Mouse (Mus musculus) naive thymus-derived CD4-positive, alpha-beta T cell, adult 5 months (primary cell): ENCODE data around the gene Cfap97d1. TPM values are rescaled to one million over a fixed set of nuclear protein-coding genes. Genes with fewer than 3 reads are reported as not detected.

ENCODE experiments used
- polyA plus RNA-seq: library from polyadenylated mRNA; unstranded; fragments of 100-300 nt; shearing (Covaris generic); gene quantifications from one replicate; pipeline ENCODE4 v1.2.1, GENCODE M21; 2017

Cfap97d1 gene
- polyA plus RNA-seq: not detected

DNA sequence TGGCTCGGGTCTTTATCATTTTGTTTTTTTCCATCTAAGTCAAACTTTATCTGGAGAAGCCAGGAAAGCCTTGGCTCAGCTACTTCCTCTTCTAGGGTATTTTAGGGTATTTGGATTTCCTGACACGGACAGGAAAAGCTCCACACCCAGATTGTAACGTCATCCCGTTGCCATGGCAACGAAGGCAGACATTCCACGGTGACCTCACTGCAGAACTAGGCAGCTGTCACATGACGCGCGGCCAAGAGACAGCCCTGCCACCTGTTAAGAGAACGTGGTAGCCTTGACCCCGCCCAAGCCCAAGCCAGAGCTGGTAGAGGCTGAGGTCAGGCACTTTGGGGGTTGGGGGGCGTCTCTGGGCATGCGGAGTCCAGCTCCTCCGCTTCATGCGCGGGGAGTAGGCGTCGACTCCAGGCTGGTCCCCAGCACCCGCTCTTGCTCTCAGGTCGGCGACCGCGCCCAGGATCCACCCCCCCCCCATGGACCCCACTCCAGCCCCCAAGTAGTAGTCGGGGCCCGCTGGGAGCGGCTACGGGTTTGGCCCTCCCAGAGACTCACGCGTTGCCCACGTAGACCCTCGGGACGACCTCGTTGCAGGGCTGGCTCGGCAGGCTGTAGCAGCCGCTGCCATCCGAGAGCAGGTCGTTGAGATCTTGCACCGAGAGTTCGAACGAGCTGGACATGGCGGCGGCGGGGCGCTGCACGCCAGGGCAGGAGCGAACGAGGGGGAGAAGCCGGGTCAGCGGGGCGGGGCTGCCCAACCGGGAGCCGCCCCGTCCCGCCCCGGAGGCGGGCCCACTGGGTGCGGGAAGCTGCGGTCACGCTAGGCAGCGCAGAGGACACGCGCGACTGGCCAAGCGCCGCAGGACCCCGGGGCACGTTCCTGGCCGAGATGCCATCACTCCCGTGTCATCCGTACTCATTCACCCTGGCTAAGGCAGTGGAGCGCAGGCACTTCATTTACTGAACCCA, at the start of gene Cfap97d1:
Gene Cfap97d1, plus strand, starts transcription at position 226 of the 972 bp plus-strand sequence.

DNA sequence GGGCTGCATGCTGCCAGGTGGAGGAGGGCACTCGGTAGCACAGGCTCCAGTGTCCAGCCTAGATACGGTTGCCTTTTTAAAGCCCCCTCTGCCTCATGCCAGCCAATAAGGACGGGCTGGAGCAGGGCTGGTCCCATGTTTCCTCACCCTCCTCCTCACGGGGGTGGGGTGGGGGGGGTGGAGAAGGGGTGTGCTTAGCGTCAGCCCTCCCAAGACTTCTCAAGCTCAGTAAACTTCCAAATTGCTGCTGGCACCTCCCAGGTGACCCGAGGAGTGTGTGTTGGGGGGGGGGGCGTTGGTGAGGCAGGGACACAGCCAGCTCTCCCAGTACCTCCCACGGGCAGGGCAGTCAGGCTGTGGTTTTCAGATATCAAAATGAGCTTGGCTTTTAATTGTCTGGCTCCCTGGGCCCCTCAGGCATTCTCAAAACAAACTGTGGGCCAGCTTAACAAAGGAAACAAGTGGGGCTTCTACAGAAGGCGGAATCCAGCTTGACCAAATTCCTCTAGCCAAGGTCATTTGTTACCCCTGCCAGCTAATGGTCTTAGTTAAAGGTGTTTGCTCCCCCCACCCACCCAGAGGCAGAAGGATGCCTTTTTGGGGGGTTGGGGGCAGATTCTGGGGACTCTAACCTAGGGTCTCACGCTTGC, 17.0 kb upstream of the Cfap97d1 start, which contains the start of gene Sost:
Gene Sost, minus strand, starts transcription at position 51 of the 650 bp plus-strand sequence.

DNA sequence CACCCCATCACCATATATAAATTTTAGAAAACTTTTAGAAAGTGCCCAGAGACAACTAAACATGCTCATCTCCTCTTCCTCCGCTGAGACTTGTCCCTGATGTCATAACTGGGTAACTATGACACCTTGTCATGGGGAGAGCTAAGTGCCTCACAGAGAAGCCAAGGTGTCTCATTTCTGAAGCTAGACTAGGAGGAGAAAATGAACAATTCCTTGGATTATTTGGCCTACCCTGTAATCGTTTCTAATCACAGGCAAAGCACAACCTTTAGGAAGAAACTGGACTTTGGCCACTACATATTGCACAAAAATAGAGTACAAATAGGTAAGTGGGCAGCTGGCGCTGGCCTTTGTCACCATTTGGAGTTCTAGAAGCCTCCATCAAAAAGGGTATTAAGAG, 2.8 kb downstream of the Cfap97d1 start, which contains the start of gene Dusp3:
Gene Dusp3, minus strand, starts transcription at position 101 of the 400 bp plus-strand sequence.

DNA sequence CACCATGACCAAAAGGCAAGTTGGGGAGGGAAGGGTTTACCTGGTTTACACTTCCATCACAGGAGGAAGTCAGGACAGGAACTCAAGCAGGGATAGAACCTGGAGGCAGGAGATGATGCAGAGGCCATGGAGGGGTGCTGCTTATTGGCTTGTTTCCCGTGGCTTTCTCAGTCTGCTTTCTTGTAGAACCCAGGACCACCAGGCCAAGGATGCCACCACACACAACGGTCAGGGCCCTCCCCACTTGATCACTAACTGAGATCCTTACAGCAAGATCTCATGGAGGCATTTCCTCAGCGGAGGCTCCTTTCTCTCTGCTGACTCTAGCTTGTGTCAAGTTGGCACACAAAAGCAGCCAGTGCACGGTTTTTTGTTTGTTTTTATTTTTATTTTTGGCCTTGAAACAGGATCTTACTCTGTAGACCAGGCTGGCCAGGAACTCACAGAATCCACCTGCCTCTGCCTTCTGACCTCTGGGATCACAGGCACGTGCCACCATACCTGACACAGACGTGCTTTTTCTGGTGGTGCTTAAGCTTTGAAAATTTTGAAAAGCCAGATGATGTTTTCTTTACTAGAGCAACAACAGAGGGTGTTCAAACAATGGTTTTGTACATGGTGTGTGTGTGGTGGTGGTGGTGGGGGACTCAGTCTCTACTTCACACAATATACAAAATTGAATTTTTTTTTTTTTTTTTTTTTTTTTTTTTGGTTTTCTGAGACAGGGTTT, 44.2 kb downstream of the Cfap97d1 start, which contains the start of gene Mpp3:
Gene Mpp3, minus strand, starts transcription at position 375 of the 730 bp plus-strand sequence.

DNA sequence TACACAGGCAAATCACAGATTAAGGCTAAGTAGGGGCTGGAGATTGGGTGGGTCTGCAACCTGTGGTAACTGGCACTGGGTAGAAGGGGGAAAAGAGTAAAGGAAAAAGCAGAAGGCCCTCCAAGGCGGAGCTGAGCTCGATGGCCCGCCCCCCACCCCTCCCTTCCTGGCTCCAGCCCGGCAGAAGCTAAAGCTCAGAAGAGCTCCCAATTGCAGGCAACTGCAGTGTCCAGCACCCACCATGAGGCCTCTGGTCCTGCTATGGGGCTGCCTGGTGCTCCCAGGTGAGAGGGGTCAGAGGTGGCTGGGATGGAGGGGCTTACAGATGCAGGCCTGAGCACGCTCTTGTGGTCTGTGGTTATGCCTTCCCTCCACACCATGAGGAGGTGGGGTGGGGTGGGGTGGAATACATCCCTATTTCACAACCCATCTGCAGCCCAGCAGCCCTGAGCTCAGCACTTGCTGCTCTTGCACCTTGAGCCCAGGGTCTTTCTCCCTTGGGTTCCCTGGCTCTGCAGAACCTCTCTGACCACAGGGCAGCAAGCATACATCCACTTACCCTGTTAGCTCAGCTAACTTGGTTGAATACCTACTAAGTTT, 57.4 kb downstream of the Cfap97d1 start, which contains the start of gene Cd300lg:
Gene Cd300lg, plus strand, starts transcription at position 160 of the 600 bp plus-strand sequence.

Other genes starting within 250 kb of the Cfap97d1 start
- gene Etv4, start 198.9 kb upstream of the Cfap97d1 start, polyA plus RNA-seq: not detected
- gene Meox1, start 89.9 kb upstream of the Cfap97d1 start, polyA plus RNA-seq: not detected
- gene Sost, start 17.3 kb upstream of the Cfap97d1 start, polyA plus RNA-seq: not detected
- not detected for gene Dusp3, start 2.7 kb downstream of the Cfap97d1 start, polyA plus RNA-seq
- gene Mpp3, start 44.2 kb downstream of the Cfap97d1 start, polyA plus RNA-seq: 0.12 TPM
- not detected for gene Cd300lg, start 57.2 kb downstream of the Cfap97d1 start, polyA plus RNA-seq
- 0.80 TPM for gene Mpp2, start 104.2 kb downstream of the Cfap97d1 start, polyA plus RNA-seq
- not detected for gene Ppy, start 117.0 kb downstream of the Cfap97d1 start, polyA plus RNA-seq
- not detected for gene Pyy, start 123.6 kb downstream of the Cfap97d1 start, polyA plus RNA-seq
- not detected for gene Nags, start 161.2 kb downstream of the Cfap97d1 start, polyA plus RNA-seq
- gene Tmem101, start 172.1 kb downstream of the Cfap97d1 start, polyA plus RNA-seq: 3.7 TPM
- gene Lsm12, start 201.0 kb downstream of the Cfap97d1 start, polyA plus RNA-seq: 106 TPM
- gene G6pc3, start 205.3 kb downstream of the Cfap97d1 start, polyA plus RNA-seq: 28.8 TPM
- 77.9 TPM for gene Hdac5, start 245.9 kb downstream of the Cfap97d1 start, polyA plus RNA-seq